Mouse (Mus musculus): ENCODE measurements around the gene Lgalsl. TPM values are rescaled to one million over a fixed set of nuclear protein-coding genes. Genes with fewer than 3 reads are reported as not detected.

The Lgalsl gene
- polyA plus RNA-seq, 1 experiment: 0.03 TPM

- TF ChIP-seq GATA1 (IDR thresholded peaks at IDR 0.05; ENCODE audit: low read length) (no peak), TAL1 (IDR thresholded peaks at IDR 0.05; ENCODE audit: low read length) (no peak)
- Histone ChIP-seq H3K27me3 (ENCODE audit: control insufficient read depth) (no peaks in the 10 kb centered on the region), H3K4me1 (ENCODE audit: control insufficient read depth) (no peaks in the 10 kb centered on the region), H3K9me3 (ENCODE audit: control insufficient read depth, low read length) (no peaks in the 10 kb centered on the region), H3K4me3 (replicated peaks) (no peak overlapping the region), H3K36me3 (ENCODE audit: control insufficient read depth) (no peaks in the 10 kb centered on the region)
These were observed 31.2 kb upstream of the Lgalsl start for GRCm38 (mm10) chr11:20862101-20862500.

- TF ChIP-seq TAL1 (IDR thresholded peaks at IDR 0.05; ENCODE audit: low read length) (no peak), GATA1 (IDR thresholded peaks at IDR 0.05; ENCODE audit: low read length) (no peak)
- H3K9me3 ChIP-seq (ENCODE audit: control insufficient read depth, low read length): no peaks in the 10 kb centered on the region
- no peaks in the 10 kb centered on the region for H3K4me1 ChIP-seq (ENCODE audit: control insufficient read depth)
- no peak overlapping the region for H3K4me3 ChIP-seq (replicated peaks)
- no peaks in the 10 kb centered on the region for H3K36me3 ChIP-seq (ENCODE audit: control insufficient read depth)
- no peaks in the 10 kb centered on the region for H3K27me3 ChIP-seq (ENCODE audit: control insufficient read depth)
These were observed 29.5 kb upstream of the Lgalsl start for GRCm38 (mm10) chr11:20860351-20860750.

DNA sequence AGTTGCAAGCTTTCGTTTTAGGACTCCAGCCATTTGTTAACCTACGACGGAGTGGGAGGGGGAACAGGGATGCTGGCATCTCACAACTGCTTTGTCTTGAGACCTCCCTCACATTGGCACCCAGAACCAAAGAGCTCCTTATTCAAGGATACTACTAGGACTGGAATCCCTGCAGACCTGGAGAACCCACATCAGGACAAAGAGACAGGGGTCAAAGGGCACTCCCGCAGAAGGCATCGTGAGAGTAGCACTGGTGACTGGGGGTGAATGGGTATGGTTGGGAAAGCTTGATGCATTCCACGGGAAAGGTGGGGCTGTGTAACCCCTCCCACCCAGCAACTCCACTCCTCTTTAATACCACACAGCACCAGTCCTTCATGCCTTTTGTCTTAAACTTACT lies 29.0 kb upstream of the Lgalsl start:
- no peak for TF ChIP-seq TAL1 (IDR thresholded peaks at IDR 0.05; ENCODE audit: low read length)
- TF ChIP-seq GATA1 (IDR thresholded peaks at IDR 0.05; ENCODE audit: low read length): no peak
- Histone ChIP-seq H3K9me3 (ENCODE audit: control insufficient read depth, low read length) (no peaks in the 10 kb centered on the region), H3K4me1 (ENCODE audit: control insufficient read depth) (no peaks in the 10 kb centered on the region), H3K27me3 (ENCODE audit: control insufficient read depth) (no peaks in the 10 kb centered on the region), H3K36me3 (ENCODE audit: control insufficient read depth) (no peaks in the 10 kb centered on the region), H3K4me3 (replicated peaks) (no peak overlapping the region)

DNA sequence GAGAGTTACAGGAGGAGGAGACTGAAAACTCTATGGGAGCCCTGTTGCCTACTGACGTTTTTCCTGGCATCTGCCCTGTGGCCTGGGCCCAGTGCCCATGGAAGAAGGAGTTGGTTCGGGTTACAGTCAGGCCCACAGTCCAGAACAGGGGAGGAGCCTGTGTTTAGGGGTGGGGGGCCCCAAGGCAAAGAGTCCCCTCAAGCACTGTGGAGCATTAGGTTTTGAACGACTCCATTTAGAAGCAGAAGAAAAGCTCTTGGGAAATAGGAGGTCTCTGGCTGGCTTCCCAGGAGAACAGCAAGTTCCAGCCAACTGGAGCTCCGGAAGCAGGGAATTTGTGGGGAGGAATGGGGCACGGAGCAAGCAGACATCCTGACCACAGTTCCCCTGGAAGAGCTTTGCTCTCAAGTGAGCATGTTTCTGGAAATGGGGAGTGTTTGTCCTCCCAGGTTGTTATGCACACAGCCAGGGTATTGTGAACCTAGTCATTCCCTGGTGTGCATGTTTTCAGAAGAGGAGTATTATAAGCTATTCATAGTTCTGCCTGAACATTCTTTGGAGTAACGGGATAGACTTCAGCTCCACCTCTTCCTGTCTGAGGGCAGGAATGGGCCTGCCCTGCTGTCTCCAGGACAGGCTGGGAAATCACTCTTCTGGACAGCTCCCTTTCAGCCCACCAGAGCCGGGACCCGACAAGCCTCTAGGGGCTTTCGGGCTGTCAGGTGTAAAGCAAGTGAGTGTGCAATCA lies 28.2 kb upstream of the Lgalsl start:
- TF ChIP-seq TAL1 (IDR thresholded peaks at IDR 0.05; ENCODE audit: low read length) (no peak), GATA1 (IDR thresholded peaks at IDR 0.05; ENCODE audit: low read length) (no peak)
- no peaks in the 10 kb centered on the region for H3K4me1 ChIP-seq (ENCODE audit: control insufficient read depth)
- no peaks in the 10 kb centered on the region for H3K36me3 ChIP-seq (ENCODE audit: control insufficient read depth)
- no peak overlapping the region for H3K4me3 ChIP-seq (replicated peaks)
- H3K27me3 ChIP-seq (ENCODE audit: control insufficient read depth): no peaks in the 10 kb centered on the region
- no peaks in the 10 kb centered on the region for H3K9me3 ChIP-seq (ENCODE audit: control insufficient read depth, low read length)

- Histone ChIP-seq H3K4me3 (replicated peaks) (no peak overlapping the region), H3K9me3 (ENCODE audit: control insufficient read depth, low read length) (no peaks in the 10 kb centered on the region), H3K27me3 (ENCODE audit: control insufficient read depth) (no peaks in the 10 kb centered on the region), H3K36me3 (ENCODE audit: control insufficient read depth) (no peaks in the 10 kb centered on the region), H3K4me1 (ENCODE audit: control insufficient read depth) (no peaks in the 10 kb centered on the region)
- TF ChIP-seq TAL1 (IDR thresholded peaks at IDR 0.05; ENCODE audit: low read length) (no peak), GATA1 (IDR thresholded peaks at IDR 0.05; ENCODE audit: low read length) (no peak)
These were observed 27.1 kb upstream of the Lgalsl start for GRCm38 (mm10) chr11:20857921-20858320.

- Histone ChIP-seq H3K4me1 (ENCODE audit: control insufficient read depth) (no peaks in the 10 kb centered on the region), H3K4me3 (replicated peaks) (no peak overlapping the region), H3K9me3 (ENCODE audit: control insufficient read depth, low read length) (no peaks in the 10 kb centered on the region), H3K36me3 (ENCODE audit: control insufficient read depth) (no peaks in the 10 kb centered on the region), H3K27me3 (ENCODE audit: control insufficient read depth) (no peaks in the 10 kb centered on the region)
- no peak for TF ChIP-seq GATA1 (IDR thresholded peaks at IDR 0.05; ENCODE audit: low read length)
- no peak for TF ChIP-seq TAL1 (IDR thresholded peaks at IDR 0.05; ENCODE audit: low read length)
These were observed 23.3 kb upstream of the Lgalsl start for GRCm38 (mm10) chr11:20854032-20854741.

GRCm38 (mm10) chr11:20850196-20850595 lies 19.3 kb upstream of the Lgalsl start:
- H3K36me3 ChIP-seq (ENCODE audit: control insufficient read depth): no peaks in the 10 kb centered on the region
- TF ChIP-seq GATA1 (IDR thresholded peaks at IDR 0.05; ENCODE audit: low read length): no peak
- no peak for TF ChIP-seq TAL1 (IDR thresholded peaks at IDR 0.05; ENCODE audit: low read length)

GRCm38 (mm10) chr11:20849403-20849802 lies 18.5 kb upstream of the Lgalsl start:
- no peaks in the 10 kb centered on the region for H3K36me3 ChIP-seq (ENCODE audit: control insufficient read depth)
- TF ChIP-seq GATA1 (IDR thresholded peaks at IDR 0.05; ENCODE audit: low read length): no peak
- no peak for TF ChIP-seq TAL1 (IDR thresholded peaks at IDR 0.05; ENCODE audit: low read length)
- no peaks in the 10 kb centered on the region for H3K9me3 ChIP-seq (ENCODE audit: control insufficient read depth, low read length)
- H3K4me1 ChIP-seq (ENCODE audit: control insufficient read depth): no peaks in the 10 kb centered on the region
- no peak overlapping the region for H3K4me3 ChIP-seq (replicated peaks)
- H3K27me3 ChIP-seq (ENCODE audit: control insufficient read depth): 0 out of 2 replicates have a peak, but pooled peaks cover 2% of the 10 kb centered on the region

More at GRCm38 (mm10) chr11:20850196-20850595, 19.3 kb upstream of the Lgalsl start:
- Histone ChIP-seq H3K27me3 (ENCODE audit: control insufficient read depth) (0 out of 2 replicates have a peak, but pooled peaks cover 2% of the 10 kb centered on the region), H3K4me3 (replicated peaks) (no peak overlapping the region), H3K9me3 (ENCODE audit: control insufficient read depth, low read length) (no peaks in the 10 kb centered on the region), H3K4me1 (ENCODE audit: control insufficient read depth) (no peaks in the 10 kb centered on the region)

GRCm38 (mm10) chr11:20837366-20837765 lies 6.5 kb upstream of the Lgalsl start:
- Histone ChIP-seq H3K4me3 (replicated peaks) (no peak overlapping the region), H3K9me3 (ENCODE audit: control insufficient read depth, low read length) (no peaks in the 10 kb centered on the region), H3K27me3 (ENCODE audit: control insufficient read depth) (peaks cover 42% of the 10 kb centered on the region), H3K36me3 (ENCODE audit: control insufficient read depth) (no peaks in the 10 kb centered on the region), H3K4me1 (ENCODE audit: control insufficient read depth) (peaks cover 5% of the 10 kb centered on the region)
- TF ChIP-seq TAL1 (IDR thresholded peaks at IDR 0.05; ENCODE audit: low read length) (no peak), GATA1 (IDR thresholded peaks at IDR 0.05; ENCODE audit: low read length) (no peak)
